Mouse (Mus musculus) cerebellum, postnatal 36 days (tissue): ENCODE data around the gene Zfp128.
A peak's percentile ranks its signal among the peaks of the same experiment; 100 is the strongest.
"Not testable (repeated sequence)": the region's sequence is repeated elsewhere in the genome, so short reads cannot be mapped to it uniquely, and the experiment has no call there.

Source experiments
- DNase-seq, 2 experiments: peaks; one replicate each; pipeline ENCODE4 v3.0.0; 2021 to 2022; ENCODE audit warnings: mixed read lengths in 2 of 2

Zfp128 gene

DNA sequence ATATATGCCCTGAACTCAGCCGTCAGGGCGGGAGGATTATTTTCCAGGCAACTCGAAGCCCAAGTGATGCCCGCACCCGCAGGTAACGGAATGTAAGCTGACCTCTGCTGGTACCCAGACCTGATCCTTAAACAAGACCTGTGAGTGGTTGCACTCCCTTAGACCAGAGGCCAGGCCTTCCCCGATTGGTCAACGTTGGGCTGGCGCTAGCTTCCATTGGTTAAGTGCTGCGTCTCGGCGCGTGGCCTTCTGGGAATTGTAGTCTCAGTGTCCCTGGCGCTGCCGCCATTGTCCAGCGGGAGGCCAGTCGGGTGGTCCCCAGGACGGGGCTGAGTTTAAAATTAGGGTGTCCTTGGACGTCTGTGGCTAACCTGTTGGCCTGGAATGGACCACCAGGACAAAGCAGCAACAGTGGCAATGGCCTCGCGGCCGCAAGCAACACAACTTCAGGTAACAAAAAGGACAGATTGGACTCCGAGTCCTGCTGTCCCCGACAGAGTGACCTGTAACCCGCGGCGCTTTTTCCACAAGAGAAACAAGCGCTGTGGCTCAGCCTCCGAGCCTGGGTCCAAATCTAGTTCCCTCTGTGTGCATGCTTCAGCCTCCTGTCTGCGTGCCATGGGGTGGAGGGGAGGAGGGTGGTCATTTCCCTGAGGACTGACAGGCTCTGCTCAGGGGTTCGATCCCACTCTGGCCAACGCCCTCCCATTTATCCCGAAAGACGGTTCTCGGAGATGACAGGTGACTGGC, at the start of gene Zfp128:
TSS of gene Zfp128 (plus strand) at position 267 of the 750 bp plus-strand sequence.
- peak; percentile 95 to 96 for DNase-seq

DNA sequence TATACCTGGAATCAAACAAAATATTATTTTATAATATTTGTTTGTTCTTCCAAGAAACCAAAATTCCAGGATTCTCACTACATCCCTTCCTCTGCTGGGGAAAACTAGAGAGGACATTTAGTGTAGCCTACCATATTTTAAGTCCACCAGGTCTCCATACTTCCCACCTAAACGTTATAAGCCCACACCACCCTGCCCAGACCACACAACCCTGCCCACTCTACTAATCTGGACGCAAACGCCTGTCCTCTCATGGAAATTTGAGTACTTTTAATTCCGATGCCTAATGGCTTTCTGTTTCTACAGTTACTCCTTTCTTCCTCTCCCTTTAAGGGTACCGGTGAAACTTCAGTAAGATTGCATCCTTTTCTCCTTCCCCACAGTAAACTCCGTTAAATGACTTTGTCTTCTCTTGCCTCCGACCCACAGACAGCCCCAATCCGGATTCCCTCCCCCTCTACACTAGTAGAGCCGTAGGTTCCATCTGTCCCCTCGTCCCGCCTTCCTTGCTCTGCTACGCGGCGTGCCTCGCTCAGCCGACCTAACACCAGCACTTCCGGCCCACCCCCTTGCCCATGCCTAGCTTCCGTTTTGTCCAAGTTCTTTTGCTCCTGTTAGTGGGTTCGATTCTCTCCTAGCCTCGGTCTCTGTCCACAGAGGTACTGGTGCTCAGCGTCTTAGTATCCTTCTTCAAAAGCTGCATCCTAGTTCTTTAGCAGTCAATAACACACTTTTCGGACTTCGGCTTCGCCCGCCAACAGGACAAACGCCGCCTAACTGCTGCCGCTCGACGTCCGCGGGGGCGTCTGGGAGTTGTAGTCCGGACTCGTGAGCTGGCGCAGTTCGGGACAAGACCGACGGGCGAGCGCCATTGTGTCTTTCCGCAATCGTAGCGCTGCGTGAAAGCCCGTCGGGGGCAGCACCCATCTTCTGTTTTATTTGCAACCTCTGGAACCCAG, 46.5 kb upstream of the Zfp128 start, which contains the start of gene Zfp110:
TSS of gene Zfp110 (plus strand) at position 600 of the 959 bp plus-strand sequence.
- peak; percentile 86 to 89 for DNase-seq

DNA sequence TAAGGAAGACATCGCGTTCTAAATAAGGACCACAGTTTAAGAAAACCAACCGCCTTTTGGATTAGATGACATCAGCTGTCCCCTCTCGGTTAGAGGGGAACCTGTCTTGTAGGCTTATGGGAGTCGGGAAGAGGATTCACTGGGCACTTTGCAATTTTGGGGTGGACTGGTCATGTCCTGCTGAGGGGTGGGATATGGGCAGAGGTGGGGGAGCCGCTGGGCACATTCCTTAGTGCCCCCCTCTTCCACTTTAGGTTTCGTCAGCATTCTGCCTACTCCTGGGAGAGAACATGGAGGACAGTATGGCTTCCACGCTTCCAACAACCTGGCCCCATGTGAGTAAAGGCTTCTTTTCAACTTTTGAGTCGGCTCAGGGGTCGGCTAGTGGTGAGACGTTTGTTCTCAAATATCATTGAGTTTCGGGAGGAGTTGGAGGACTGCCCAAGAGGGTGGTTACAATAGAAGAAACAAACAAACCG, 45.7 kb upstream of the Zfp128 start:
- DNase-seq = no peak

DNA sequence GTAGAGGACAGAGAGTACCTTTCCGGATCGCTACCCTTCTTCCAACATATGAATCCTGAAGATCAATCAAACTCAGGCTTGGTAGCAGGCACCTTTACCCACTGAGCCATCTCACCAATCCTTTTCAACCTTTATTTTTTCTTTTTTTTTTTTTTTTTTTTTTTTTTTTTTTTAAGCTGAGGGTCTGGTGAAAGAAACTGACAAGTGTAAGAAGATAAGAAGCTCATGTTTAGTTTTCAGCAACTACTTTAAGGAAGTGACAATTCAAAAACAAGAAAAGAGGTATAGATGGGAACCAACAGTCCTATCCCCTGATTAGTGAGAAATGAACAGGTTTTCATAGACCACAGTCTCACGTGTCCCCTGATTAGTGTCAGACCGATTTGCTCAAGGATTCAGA, 45.2 kb upstream of the Zfp128 start:
- no peak for DNase-seq

DNA sequence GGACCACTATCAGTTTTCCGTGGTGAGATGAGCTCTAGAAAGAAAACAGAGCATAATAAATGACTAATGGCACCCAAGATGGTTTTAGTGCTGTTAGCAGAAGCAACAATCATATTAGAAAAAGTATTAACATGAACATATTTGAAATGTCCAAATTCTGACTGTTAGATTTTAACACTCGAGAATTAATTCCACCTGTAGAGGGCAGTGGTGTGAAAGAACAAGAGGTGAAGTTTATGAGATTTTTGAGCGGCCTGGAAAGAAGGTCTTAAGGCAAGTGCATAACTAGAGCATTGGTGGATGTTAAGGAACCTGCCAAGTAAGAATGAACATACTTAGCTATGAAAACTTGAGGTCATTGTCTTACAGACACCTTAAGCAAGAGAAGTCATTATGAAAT, 6.7 kb upstream of the Zfp128 start:
- no peak for DNase-seq

DNA sequence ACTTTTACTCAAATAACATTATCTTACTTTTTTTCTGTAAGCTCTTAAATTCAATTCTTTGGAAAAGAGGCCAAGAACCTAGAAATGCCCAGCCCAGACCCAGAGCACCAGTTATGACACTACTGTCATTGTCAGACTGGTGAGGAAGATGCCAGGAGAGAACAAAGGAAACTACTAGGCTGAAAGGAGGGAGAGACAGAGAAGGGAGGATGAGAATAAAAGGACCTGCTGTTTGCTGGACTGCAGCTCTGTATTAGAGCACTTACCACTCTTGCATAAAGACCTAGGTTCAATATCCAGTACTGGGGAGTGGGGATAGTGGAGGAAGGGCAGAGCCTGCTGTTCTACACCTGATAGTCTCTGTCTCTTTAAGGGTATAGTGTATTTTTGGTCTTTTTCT, 941 bp upstream of the Zfp128 start:
- no peak for DNase-seq

DNA sequence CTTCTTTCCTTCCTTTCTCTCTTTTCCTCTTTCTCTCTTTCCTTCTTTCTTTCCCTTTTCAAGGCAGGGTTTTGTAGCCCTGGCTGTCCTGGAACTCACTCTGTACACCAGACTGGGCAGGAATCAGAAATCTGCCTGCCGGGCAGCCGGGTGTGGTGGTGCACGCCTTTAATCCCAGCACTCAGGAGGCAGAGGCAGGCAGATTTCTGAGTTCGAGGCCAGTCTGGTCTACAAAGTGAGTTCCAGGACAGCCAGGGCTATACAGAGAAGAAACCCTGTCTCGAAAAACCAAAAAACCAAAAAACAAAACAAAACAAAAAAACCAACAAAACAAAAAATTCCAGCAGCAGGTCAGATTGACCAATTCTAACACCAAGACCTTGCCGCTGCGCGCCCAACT, 480 bp upstream of the Zfp128 start:
- peak in 1 of 2 experiments; percentile 9 for DNase-seq

DNA sequence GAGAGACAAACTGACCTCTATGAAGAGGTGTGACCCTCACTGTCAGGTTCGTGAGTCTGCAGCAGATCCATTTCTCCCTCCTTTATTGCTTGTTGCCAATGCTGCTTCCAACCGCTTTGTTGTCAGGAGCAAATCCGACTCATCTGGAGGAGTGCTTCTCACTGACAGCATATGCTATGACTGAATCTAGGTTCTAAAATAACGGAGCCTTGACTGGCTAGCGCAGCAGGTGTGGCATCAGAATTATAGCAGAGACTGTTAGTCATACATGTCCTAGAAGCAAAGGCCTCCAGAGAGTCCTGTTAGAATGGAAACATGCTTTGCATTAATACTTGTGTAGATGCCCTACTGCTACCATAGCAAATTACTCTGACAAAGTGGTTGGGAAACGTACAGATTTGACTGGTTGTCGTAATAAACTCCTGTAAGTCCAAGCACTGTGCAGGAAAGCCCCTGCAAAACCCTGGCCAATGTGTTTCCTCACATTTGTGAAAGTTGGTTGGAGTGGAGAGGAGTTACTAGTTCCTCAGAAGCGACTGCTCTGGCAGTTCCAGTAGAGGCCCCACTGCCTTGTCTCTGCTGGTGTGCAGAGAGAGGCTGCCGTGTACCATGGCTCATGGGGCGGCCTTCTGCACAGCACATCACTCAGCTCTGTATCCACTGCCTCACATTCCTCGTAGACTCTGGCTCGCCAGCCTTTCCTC, 5.7 kb downstream of the Zfp128 start:
- no peak for DNase-seq

DNA sequence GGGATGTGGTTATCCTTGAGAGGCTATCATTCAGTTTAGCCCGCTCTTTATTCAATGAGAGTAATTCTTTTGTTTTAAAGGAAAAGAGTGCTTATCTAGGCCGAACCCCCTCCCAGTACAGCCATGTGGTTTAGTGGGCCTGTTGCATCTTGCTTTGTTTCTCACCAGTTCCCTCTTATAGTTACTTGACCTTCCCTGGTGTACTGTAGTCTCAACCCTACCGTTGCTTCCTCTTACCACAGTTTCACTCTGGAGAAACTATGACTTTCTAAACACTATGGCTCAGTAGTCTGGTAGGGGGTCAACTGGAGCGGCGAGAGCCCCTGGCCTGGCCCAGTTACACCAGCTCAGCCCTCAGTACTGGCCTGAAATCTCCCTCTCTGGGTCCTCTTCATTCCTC, 6.6 kb downstream of the Zfp128 start:
- no peak for DNase-seq

DNA sequence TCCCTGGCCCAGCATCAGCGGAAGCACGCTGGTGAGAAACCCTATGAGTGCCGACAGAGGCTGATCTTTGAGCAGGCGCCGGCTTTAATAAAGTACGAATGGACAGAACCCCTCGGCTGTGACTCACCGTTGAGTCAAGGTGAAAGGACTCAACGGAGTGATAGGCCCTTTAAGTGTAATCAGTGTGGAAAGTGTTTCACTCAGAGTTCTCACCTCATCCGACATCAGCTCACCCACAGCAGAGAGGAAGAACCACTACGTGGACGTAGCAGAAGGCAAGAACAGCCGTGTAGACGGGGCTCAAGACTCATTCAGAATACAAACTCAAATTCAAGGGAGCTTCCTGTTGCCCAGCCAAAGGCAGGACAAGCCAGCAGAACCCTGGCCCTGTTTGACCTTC, 10.0 kb downstream of the Zfp128 start:
- DNase-seq = no peak

DNA sequence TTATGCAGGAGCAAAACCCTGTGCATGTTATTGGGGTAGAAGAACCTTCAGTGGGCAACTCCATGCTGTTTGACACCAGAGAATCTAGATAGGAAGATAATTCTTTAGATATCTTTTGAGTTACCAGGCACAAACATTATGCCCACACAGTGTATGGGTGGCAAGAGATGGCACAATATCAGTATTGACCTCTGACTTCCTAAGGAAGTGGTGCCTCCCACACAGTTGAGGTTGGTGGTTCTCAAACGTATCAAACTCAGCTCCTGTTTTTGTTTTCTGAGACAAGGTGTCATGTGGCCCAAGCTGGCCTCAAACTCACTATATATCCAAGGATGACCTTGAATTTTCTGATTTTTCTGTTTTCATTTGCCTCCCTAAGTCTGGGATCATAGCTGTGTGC, 10.4 kb downstream of the Zfp128 start:
- DNase-seq = no peak

DNA sequence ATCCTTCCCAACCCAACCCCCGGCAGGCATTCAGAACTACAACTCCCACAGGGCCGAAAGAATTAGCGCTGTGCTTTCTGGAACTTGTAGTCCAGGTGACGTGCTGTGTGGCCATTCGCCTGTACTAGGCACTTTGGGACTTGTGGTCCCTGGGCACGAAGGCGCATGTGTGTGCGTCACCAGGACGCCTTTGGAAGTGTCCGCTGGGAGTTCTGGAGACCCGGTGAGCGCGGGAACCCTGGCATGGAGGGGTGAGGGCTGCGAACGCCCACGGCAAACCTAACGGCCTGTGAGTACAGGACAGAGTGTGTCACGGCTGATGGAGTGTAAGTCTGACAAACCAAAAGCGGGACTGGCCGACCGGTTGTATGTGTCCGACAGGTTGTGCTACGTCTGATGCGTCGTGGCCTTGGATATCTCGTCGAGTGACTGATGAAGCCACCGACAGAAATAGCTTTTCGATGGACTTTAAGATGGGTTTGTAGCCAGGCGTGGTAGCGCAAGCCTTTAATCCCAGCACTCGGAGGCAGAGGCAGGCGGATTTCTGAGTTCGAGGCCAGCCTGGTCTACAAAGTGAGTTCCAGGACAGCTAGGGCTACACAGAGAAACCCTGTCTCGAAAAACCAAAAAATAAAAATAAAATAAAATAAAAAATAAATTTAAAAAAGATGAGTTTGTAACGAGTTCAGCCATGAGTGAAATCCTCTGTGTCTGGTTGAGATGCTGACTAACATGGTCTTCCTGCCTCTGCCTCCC, 16.9 kb downstream of the Zfp128 start, which contains the start of gene Zscan22:
TSS of gene Zscan22 (plus strand) at position 161 of the 756 bp plus-strand sequence.
- peak; percentile 89 to 92 for DNase-seq

DNA sequence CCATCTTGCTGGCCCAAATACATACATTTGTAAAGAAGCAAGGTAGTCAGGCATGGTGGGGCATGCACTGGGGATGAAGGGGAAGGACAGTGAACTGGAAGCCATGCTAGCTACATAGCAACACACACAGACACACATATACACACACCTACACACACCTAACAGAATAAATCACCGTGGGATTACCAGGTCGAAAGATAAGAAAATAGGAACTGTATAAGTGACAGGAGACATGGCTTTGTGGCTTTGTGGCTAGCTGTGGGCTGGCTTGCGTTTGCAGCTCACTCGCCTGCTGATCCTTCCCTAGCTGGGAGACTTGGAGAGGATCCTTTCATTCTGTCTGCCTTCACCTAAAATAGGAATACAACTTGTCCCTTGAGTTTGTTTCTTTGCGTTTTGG, 20.5 kb downstream of the Zfp128 start:
- no peak for DNase-seq

DNA sequence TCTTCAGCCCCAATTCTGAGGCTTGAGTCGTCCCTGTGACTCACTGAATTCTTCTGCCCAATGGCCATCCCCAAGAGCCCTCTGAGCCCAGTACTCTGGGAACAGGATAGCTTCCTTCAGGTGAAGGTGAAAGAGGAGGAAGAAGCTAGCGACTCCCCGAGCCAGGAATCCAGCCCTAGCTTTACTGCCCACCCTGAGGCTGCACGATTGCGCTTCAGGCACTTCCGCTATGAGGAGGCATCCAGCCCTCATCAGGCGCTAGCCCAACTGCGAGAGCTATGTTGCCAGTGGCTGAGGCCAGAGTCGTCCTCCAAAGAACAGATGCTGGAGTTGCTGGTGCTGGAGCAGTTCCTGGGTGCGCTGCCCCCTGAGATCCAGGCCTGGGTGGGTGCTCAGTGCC, 22.6 kb downstream of the Zfp128 start:
- peak in 1 of 2 experiments; percentile 14 for DNase-seq

DNA sequence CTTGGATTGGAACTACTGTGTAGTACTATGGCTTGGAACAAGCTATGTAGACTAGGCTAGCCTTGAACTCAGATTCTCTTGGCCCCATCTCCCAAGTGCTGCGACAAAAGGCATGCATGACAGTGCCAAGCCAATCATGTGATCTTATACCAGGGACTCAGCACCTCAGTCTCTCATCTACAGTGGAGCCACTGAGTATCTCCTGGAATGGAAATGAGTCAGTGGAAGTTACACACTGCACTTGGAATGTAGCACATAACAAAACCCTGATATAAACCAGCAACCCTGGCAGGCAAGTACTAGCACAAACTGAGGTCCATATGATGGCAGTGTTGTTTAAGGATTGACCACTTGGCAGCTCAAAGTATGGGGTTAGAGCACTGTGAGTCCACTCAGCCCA, 24.2 kb downstream of the Zfp128 start:
- no peak for DNase-seq

DNA sequence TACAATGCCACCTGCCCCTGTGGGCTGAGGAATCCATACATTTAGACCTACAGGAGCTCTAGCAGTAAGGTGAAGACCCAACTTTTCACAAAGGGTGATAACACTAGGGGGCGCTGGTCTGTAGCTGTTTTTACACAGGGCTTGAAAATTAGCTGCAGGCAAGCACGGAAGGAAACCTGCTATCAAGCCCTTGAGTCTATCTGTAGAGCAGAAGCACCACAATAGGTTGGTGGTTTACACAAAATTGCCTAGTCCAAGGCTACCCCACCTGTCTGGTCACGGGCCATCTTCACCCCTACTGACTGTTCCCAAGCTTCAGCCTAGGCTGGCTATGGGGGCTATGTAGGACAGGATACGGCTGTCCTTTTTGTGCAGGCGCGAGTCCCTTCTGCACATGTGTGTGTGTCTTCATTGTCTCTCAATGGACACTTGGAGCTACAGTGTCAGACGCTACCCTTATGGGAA, 28.6 kb downstream of the Zfp128 start:
- peak; percentile 82 to 88 for DNase-seq

DNA sequence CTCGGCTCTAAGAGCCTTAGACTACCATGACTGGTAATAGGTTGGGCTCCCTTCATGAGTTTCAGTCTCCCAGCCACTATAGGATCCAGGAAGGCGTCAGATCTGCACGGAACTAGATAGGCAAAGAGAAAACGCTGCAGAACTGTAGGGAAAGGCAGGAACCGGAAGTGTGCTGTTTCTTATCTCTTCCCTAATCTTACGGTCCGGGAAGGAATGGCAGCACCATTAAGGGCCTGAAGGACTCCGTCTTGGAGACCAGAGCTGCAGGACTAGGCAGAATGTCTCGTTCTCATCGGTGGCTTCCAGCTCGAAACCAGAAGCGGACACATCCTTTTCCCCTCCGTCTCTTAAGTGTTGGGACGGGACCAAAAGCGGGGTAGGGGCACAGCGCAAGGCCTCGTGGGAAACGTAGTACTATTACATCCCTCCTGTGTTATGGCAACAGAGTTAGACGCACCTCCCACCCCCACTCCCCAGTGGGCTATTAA, 29.2 kb downstream of the Zfp128 start:
- peak; percentile 59 to 66 for DNase-seq

DNA sequence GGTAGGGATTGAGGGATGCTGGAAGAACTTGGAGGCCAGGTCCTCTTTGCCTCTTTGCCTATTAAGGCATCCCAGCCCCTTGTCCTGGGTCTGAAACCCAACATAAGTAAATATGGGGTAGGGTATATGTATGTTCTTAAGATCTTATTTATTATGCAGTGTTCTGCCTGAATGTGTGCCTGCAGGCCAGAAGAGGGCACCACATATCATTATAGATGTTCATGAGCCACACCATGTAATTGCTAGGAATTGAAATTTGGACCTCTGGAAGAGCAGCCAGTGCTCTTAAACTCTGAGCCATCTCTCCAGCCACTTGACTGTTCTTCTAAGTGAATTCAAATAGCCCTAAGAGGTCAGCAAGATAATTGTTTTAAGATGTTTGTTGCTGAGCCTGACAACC, 32.6 kb downstream of the Zfp128 start:
- DNase-seq = no peak

DNA sequence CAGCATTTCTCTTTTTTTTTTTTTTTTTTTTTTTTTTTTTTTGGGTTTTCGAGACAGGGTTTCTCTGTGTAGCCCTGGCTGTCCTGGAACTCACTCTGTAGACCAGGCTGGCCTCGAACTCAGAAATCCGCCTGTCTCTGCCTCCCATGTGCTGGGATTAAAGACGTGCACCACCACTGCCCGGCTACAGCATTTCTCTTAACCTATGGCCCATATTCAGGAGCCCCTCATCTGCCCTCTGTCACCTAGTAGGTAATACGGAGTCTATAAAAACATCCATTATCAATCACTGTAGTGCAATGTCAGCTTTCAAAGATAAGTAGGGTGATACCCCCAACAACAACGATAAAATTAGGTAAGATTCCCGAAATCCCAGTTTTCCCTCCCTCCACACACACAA, 39.5 kb downstream of the Zfp128 start:
- not testable (repeated sequence) for DNase-seq

DNA sequence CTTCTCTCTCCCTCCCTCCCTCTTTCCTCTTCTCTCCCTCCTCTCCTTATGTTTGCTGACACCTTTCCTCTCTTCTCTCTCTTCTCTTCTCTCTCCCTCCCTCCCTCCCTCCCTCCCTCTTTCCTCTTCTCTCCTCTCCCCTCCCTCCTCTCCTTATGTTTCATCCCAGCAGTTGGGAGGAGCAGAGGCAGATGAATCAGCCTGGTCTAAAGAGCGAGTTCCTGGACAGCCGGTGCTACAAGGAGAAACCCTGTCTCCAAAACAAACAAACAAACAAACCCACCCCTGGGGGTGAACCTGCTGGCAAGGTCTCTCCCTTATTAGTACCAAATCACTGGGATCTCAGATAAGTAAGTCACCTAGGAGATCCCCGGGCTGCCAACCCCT, 40.3 kb downstream of the Zfp128 start:
- no peak for DNase-seq

DNA sequence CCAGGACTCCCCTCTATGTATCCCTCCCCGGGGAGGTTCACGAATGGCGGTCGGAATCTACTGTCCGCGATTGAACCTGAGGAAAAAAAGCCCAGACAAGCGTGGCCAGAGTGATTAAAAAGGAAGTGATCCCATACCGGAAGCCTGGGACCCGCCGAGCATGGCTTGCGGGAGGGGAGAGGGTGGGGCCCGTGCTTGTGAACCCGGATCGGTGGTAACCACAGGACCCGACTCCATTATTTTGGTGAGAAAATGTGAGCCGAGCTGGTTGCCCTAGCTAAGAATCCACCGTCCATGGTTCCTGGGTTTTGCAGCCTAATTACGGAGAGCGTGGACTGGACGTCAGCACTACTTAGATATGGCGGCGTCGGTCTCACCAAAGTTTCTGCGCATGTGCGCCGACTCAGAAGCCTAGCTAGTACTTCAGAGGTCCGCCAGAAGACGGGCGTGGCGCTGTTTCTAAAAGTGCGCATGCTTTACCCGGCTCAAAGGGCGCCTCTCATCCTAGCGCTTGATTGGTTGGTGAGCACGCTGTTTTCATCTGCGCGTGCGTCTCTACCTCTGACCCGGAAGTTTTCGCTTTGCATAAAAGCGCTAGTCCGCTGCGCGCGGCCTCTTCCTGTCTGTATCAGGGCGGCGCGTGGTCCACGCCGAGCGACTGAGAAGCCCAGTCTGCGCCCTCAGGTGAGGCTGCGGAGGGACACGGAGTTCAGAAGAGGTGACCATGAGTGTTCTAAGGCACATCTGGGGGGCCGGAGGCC, 40.9 kb downstream of the Zfp128 start, which contains the start of gene Rps5:
TSS of gene Rps5 (plus strand) at position 586 of the 761 bp plus-strand sequence.
- peak; percentile 98 to 99 for DNase-seq
